ENCODE assay signal across 10 mouse cellular contexts in genomic region chr7:143152350-143152749, GRCm38 (mm10). TPM values are rescaled to one million over a fixed set of nuclear protein-coding genes. Genes with fewer than 3 reads are reported as not detected.
DNase-seq lines count a peak whose midpoint lies in the region; ATAC-seq and TF ChIP-seq lines count a peak whose summit lies in the region.
"Had no signal": no experiment of that assay in that cellular context is flagged by ENCODE, and none has a peak within 500 bp of the region (broad histone marks: within the 10 kb centered on the region; RNA-seq: fewer than 3 reads in every experiment).

No protein-coding gene starts in this region.

- H3K4me3 ChIP-seq in layer of hippocampus, adult 2 months = no peak overlapping the region
- H3K4me3 ChIP-seq: liver, embryonic 13.5 days had no signal

- peak; percentile 21 to 27 for DNase-seq in adrenal gland, postnatal 36 days
- DNase-seq in adrenal gland, postnatal 4 days (ENCODE audit: low spot score in 2 of 2) = no peak
- DNase-seq in layer of hippocampus, adult 2 months (ENCODE audit: low spot score in 2 of 2) = no peak
- no peak for DNase-seq in layer of hippocampus, adult 11-12 months (ENCODE audit: low spot score)
- peak; percentile 22 for DNase-seq in 416B (ENCODE audit: low read depth)
- DNase-seq in embryo, embryonic 9.5 days (ENCODE audit: extremely low spot score) = peak; percentile 41
- DNase-seq: liver, embryonic 13.5 days had no signal

- no peak overlapping the region for H3K27ac ChIP-seq in layer of hippocampus, adult 2 months
- H3K27ac ChIP-seq: liver, embryonic 13.5 days had no signal

- ATAC-seq in inflammation-experienced regulatory T-cells, adult 6 months = no peak
- ATAC-seq in frontal cortex, adult (ENCODE audit: low TSS enrichment) = no peak

- TF ChIP-seq CTCF in layer of hippocampus, adult 2 months (conservative IDR thresholded peaks at IDR 0.05) = peak; percentile 72

RNA-seq across cellular contexts. Expression of gene Kcnq1, which starts 46.2 kb away (rescaled TPM):
- total RNA-seq in adrenal gland, postnatal 36 days (2021) = 1 to 10 TPM; 2.9 to 7.6 TPM
- 1 to 10 TPM; 3.4 to 5.6 TPM for total RNA-seq in adrenal gland, postnatal 4 days (2021)
- total RNA-seq in layer of hippocampus, adult 2 months (2021) = under 1 TPM; 0.29 to 0.97 TPM
- polyA plus RNA-seq in inflammation-experienced regulatory T-cells, adult 6 months (2017; shearing (Covaris generic)) = under 1 TPM in 2 of 3 experiments, not detected in 1; 0.19 to 0.42 TPM
- polyA plus RNA-seq: C2C12 had no signal

RNA-seq across cellular contexts. Expression of gene Trpm5, which starts 57.9 kb away (rescaled TPM):
- total RNA-seq in adrenal gland, postnatal 36 days (2021) = under 1 TPM in 1 of 2 experiments, not detected in 1; 0.43 TPM
- total RNA-seq in adrenal gland, postnatal 4 days (2021) = 1 to 10 TPM; 5.2 to 6.0 TPM
- total RNA-seq in layer of hippocampus, adult 2 months (2021) = not detected
- under 1 TPM in 1 of 3 experiments, not detected in 2; 0.68 TPM for polyA plus RNA-seq in inflammation-experienced regulatory T-cells, adult 6 months (2017; shearing (Covaris generic))

Comparison
In these comparisons a context has a peak if more than half of its experiments do, and no peak if none do; other contexts are left out.
1. DNase-seq: peak in adrenal gland, postnatal 36 days (2 of 2), 416B (single experiment) and embryo, embryonic 9.5 days (single experiment); none in adrenal gland, postnatal 4 days (0 of 2), layer of hippocampus, adult 2 months (0 of 2) and layer of hippocampus, adult 11-12 months (single experiment).
2. RNA of gene Trpm5, which starts 57.9 kb away (total RNA-seq): 5.2 to 6.0 TPM in adrenal gland, postnatal 4 days; 0.43 TPM in adrenal gland, postnatal 36 days and not detected in layer of hippocampus, adult 2 months; every median in the first group is over 4 times any median in the second.